Comparison of ENCODE assay signal across 13 mouse cellular contexts in genomic region chr10:94305526-94305925, GRCm38 (mm10). TPM values are rescaled to one million over a fixed set of nuclear protein-coding genes. Genes with fewer than 3 reads are reported as not detected.
A peak's percentile ranks its signal among the peaks of the same experiment; 100 is the strongest.
DNase-seq lines count a peak whose midpoint lies in the region; ATAC-seq and TF ChIP-seq lines count a peak whose summit lies in the region.
"Had no signal": no experiment of that assay in that cellular context is flagged by ENCODE, and none has a peak within 500 bp of the region (broad histone marks: within the 10 kb centered on the region; RNA-seq: fewer than 3 reads in every experiment).

No protein-coding gene starts in this region.

- TF ChIP-seq CTCF in left cerebral cortex, adult 2 months (IDR thresholded peaks at IDR 0.05) = no peak

- no peak overlapping the region for H3K4me3 ChIP-seq in heart, embryonic 10.5 days
- no peak overlapping the region for H3K4me3 ChIP-seq in forebrain, embryonic 13.5 days
- H3K4me3 ChIP-seq in left cerebral cortex, adult 2 months = no peak overlapping the region
- H3K4me3 ChIP-seq: embryonic facial prominence, embryonic 12.5 days; hindbrain, embryonic 15.5 days; midbrain, embryonic 15.5 days had no signal

- no peak overlapping the region for H3K4me2 ChIP-seq in forebrain, embryonic 13.5 days
- H3K4me2 ChIP-seq: embryonic facial prominence, embryonic 12.5 days; hindbrain, embryonic 15.5 days; midbrain, embryonic 15.5 days had no signal

- intact Hi-C loops in heart, postnatal 10 days (cut with DNase I) = no loop called here
- intact Hi-C loops in left cerebral cortex, adult 2 months (cut with DNase I) = no loop called here

- peaks cover 5% of the 10 kb centered on the region; the same call in 1 of the 2 replicates for H3K27me3 ChIP-seq in heart, embryonic 10.5 days (ENCODE audit: insufficient read depth, poor library complexity, severe bottlenecking)
- no peaks in the 10 kb centered on the region for H3K27me3 ChIP-seq in forebrain, embryonic 13.5 days
- H3K27me3 ChIP-seq: hindbrain, embryonic 15.5 days; midbrain, embryonic 15.5 days had no signal

- H3K36me3 ChIP-seq in heart, embryonic 10.5 days = no peaks in the 10 kb centered on the region
- H3K36me3 ChIP-seq in forebrain, embryonic 13.5 days (ENCODE audit: poor library complexity, severe bottlenecking) = no peaks in the 10 kb centered on the region
- H3K36me3 ChIP-seq: embryonic facial prominence, embryonic 12.5 days; hindbrain, embryonic 15.5 days; midbrain, embryonic 15.5 days had no signal

- no peaks in the 10 kb centered on the region for H3K9me3 ChIP-seq in heart, embryonic 10.5 days
- 0 out of 2 replicates have a peak, but pooled peaks cover 3% of the 10 kb centered on the region for H3K9me3 ChIP-seq in forebrain, embryonic 13.5 days (replicated peaks)
- H3K9me3 ChIP-seq: embryonic facial prominence, embryonic 12.5 days; hindbrain, embryonic 15.5 days; midbrain, embryonic 15.5 days had no signal

- DNase-seq in heart, postnatal 10 days = peak; percentile 46 to 70
- no peak for DNase-seq in heart, embryonic 10.5 days (ENCODE audit: low spot score)
- peak; percentile 11 for DNase-seq in ovary, postnatal 10 days (ENCODE audit: low spot score)
- DNase-seq in ovary, postnatal 36 days (ENCODE audit: low spot score) = no peak
- DNase-seq in embryo, embryonic 10.5 days (ENCODE audit: low spot score) = peak; percentile 77
- no peak for DNase-seq in left cerebral cortex, adult 2 months (ENCODE audit: extremely low spot score in 1 of 2, low spot score in 2 of 2)
- DNase-seq: thymus, adult 18-20 months had no signal

- H3K4me1 ChIP-seq in heart, embryonic 10.5 days = no peaks in the 10 kb centered on the region
- no peaks in the 10 kb centered on the region for H3K4me1 ChIP-seq in forebrain, embryonic 13.5 days
- H3K4me1 ChIP-seq: embryonic facial prominence, embryonic 12.5 days; hindbrain, embryonic 15.5 days; midbrain, embryonic 15.5 days had no signal

- 57% methylated on average over 5 of the region's 5 CpGs for WGBS in heart, embryonic 10.5 days
- 72% methylated on average over 5 of the region's 5 CpGs for WGBS in forebrain, embryonic 13.5 days

- no peak overlapping the region for H3K27ac ChIP-seq in heart, embryonic 10.5 days
- no peak overlapping the region for H3K27ac ChIP-seq in forebrain, embryonic 13.5 days
- H3K27ac ChIP-seq in left cerebral cortex, adult 2 months = no peak overlapping the region
- H3K27ac ChIP-seq: embryonic facial prominence, embryonic 12.5 days; hindbrain, embryonic 15.5 days had no signal

- ATAC-seq in megakaryocyte-erythroid progenitor cell, adult 5-6 weeks (replicated peaks; ENCODE audit: low FRiP score, low TSS enrichment, poor library complexity, severe bottlenecking) = 0 out of 2 replicates have a peak, but pooled peaks have one; percentile 22
- ATAC-seq in forebrain, embryonic 13.5 days = no peak
- ATAC-seq: midbrain, embryonic 15.5 days had no signal

- no peak overlapping the region for H3K9ac ChIP-seq in forebrain, embryonic 13.5 days
- H3K9ac ChIP-seq: embryonic facial prominence, embryonic 12.5 days; hindbrain, embryonic 15.5 days; midbrain, embryonic 15.5 days had no signal

RNA-seq across cellular contexts. Expression of gene Tmcc3, which starts 6.2 kb away (rescaled TPM):
- 10 to 100 TPM; 30.9 to 34.0 TPM for total RNA-seq in heart, postnatal 10 days (2021)
- 9.8 and 12.2 TPM in 2 replicates for polyA plus RNA-seq in heart, embryonic 10.5 days (2016; fragmentation: Nextera tagmentation; extraction: Ambion mirVana)
- total RNA-seq in megakaryocyte-erythroid progenitor cell, adult 5-6 weeks (2014; fragmentation: Nextera tagmentation) = 0.24 and 2.4 TPM in 2 replicates
- total RNA-seq in megakaryocyte-erythroid progenitor cell, adult 5-6 weeks (2017) = 0.72 TPM in 1 of 2 replicates, not detected in the other
- polyA plus RNA-seq in forebrain, embryonic 13.5 days (2015; fragmentation: Nextera tagmentation; extraction: Ambion mirVana) = 3.7 and 4.8 TPM in 2 replicates
- 10 to 100 TPM; 20.2 to 27.2 TPM for total RNA-seq in left cerebral cortex, adult 2 months (2021)

RNA-seq across cellular contexts. Expression of gene Gm4792, which starts 7.0 kb away (rescaled TPM):
- total RNA-seq in heart, postnatal 10 days (2021) = not detected
- polyA plus RNA-seq in heart, embryonic 10.5 days (2016; fragmentation: Nextera tagmentation; extraction: Ambion mirVana) = not detected in 2 replicates
- total RNA-seq in megakaryocyte-erythroid progenitor cell, adult 5-6 weeks (2014; fragmentation: Nextera tagmentation) = not detected in 2 replicates
- not detected in 2 replicates for total RNA-seq in megakaryocyte-erythroid progenitor cell, adult 5-6 weeks (2017)
- polyA plus RNA-seq in forebrain, embryonic 13.5 days (2015; fragmentation: Nextera tagmentation; extraction: Ambion mirVana) = 0.22 TPM in 1 of 2 replicates, not detected in the other
- total RNA-seq in left cerebral cortex, adult 2 months (2021) = not detected
- total RNA-seq: left cerebral cortex, postnatal 14 days had no signal
- polyA plus RNA-seq: embryonic facial prominence, embryonic 12.5 days; midbrain, embryonic 15.5 days had no signal

Comparison
In these comparisons a context has a peak if more than half of its experiments do, and no peak if none do; other contexts are left out.
1. DNase-seq: peak in heart, postnatal 10 days (2 of 2), ovary, postnatal 10 days (single experiment) and embryo, embryonic 10.5 days (single experiment); none in heart, embryonic 10.5 days (single experiment), ovary, postnatal 36 days (single experiment) and left cerebral cortex, adult 2 months (0 of 2).
2. RNA of gene Tmcc3, which starts 6.2 kb away (total RNA-seq): 30.9 to 34.0 TPM in heart, postnatal 10 days and 20.2 to 27.2 TPM in left cerebral cortex, adult 2 months; 0.24 to 2.4 TPM in megakaryocyte-erythroid progenitor cell, adult 5-6 weeks; every median in the first group is over 4 times any median in the second.